Mouse (Mus musculus) heart, embryonic 16.5 days (tissue): ENCODE data around the gene Adamts10. TPM values are rescaled to one million over a fixed set of nuclear protein-coding genes. Genes with fewer than 3 reads are reported as not detected.

Experiments
- ATAC-seq: fragments of 200-750 bp; cut with Nextera tagmentation; replicated peaks from 2 replicates; pipeline ENCODE4 v1.8.0; 2017; ENCODE audit warnings: moderate number of reproducible peaks; ENCODE audit not compliant: insufficient read depth, low FRiP score; ENCODE audit errors: extremely low read depth
- H3K27ac ChIP-seq: fragments of 300-500 bp; sonication (generic); 2 replicates; pipeline ENCODE4 v1.5.1; 2014; ENCODE audit warnings: mild to moderate bottlenecking, low read length, control low read depth, moderate library complexity
- H3K27me3 ChIP-seq: fragments of 300-500 bp; sonication (generic); 2 replicates; pipeline ENCODE4 v1.6.1; 2014; ENCODE audit warnings: low read length, mixed read lengths; ENCODE audit not compliant: control insufficient read depth, insufficient read depth
- H3K36me3 ChIP-seq: fragments of 300-500 bp; sonication (generic); 2 replicates; pipeline ENCODE4 v1.6.1; 2014; ENCODE audit not compliant: control insufficient read depth, insufficient read depth
- H3K4me1 ChIP-seq: fragments of 300-500 bp; sonication (generic); 2 replicates; pipeline ENCODE4 v1.6.1; 2014; ENCODE audit warnings: low read length, mixed read lengths; ENCODE audit not compliant: control insufficient read depth, insufficient read depth
- H3K4me2 ChIP-seq: fragments of 300-500 bp; sonication (generic); 2 replicates; pipeline ENCODE4 v1.6.1; 2014; ENCODE audit warnings: low read depth, mild to moderate bottlenecking, control low read depth, low read length
- H3K4me3 ChIP-seq: fragments of 300-500 bp; sonication (generic); 2 replicates; pipeline ENCODE4 v1.5.1; 2014; ENCODE audit warnings: mild to moderate bottlenecking, control low read depth, low read length
- H3K9ac ChIP-seq: fragments of 300-500 bp; sonication (generic); 2 replicates; pipeline ENCODE4 v1.6.1; 2014; ENCODE audit warnings: low read length, control low read depth
- H3K9me3 ChIP-seq: fragments of 300-500 bp; sonication (generic); replicated peaks from 2 replicates; pipeline ENCODE4 v1.6.1; 2016; ENCODE audit warnings: low read length; ENCODE audit not compliant: control insufficient read depth
- WGBS: fragments of 180-500 bp; shearing (Covaris S2); extraction: QIAGEN DNeasy Blood & Tissue Kit; methylation state at CpG from one replicate; pipeline ENCODE4 v1.1.7; 2014; 5-methylcytosine and 5-hydroxymethylcytosine counted together
- polyA plus RNA-seq: library from polyadenylated mRNA; unstranded; fragments of >200 nt; fragmentation: Nextera tagmentation; extraction: Ambion mirVana; gene quantifications from 2 replicates; pipeline ENCODE4 v1.2.1, GENCODE M21; 2015

Adamts10 gene
- polyA plus RNA-seq, 1 experiment from 2014 or later, result 31.5 TPM

- no peaks in the 10 kb centered on the region for H3K9me3 ChIP-seq
- ATAC-seq, result no peak
- H3K36me3 ChIP-seq, result peaks cover 16% of the 10 kb centered on the region
- H3K9ac ChIP-seq, result no peak overlapping the region
- no peaks in the 10 kb centered on the region for H3K4me1 ChIP-seq
- no peak overlapping the region for H3K4me3 ChIP-seq
- H3K27ac ChIP-seq, result no peak overlapping the region
- H3K4me2 ChIP-seq, result no peak overlapping the region
- 89% methylated on average over 4 of the region's 4 CpGs for WGBS
- no peaks in the 10 kb centered on the region for H3K27me3 ChIP-seq
Observed at GRCm38 (mm10) chr17:33539878-33540277, 15.9 kb downstream of the Adamts10 start.

- Histone ChIP-seq H3K27me3 (no peaks in the 10 kb centered on the region), H3K4me1 (no peaks in the 10 kb centered on the region), H3K4me2 (no peak overlapping the region), H3K9ac (no peak overlapping the region), H3K27ac (no peak overlapping the region), H3K4me3 (no peak overlapping the region), H3K9me3 (no peaks in the 10 kb centered on the region), H3K36me3 (no peaks in the 10 kb centered on the region; the same call in 1 of the 2 replicates)
- 90% methylated on average over 6 of the region's 6 CpGs for WGBS
- no peak for ATAC-seq
Observed at GRCm38 (mm10) chr17:33549212-33549611, 25.2 kb downstream of the Adamts10 start.

- no peaks in the 10 kb centered on the region for H3K9me3 ChIP-seq
- H3K27me3 ChIP-seq, result no peaks in the 10 kb centered on the region
- no peak overlapping the region for H3K4me2 ChIP-seq
- no peak overlapping the region for H3K27ac ChIP-seq
- 71% methylated on average over 10 of the region's 10 CpGs for WGBS
- H3K9ac ChIP-seq, result no peak overlapping the region
- no peak overlapping the region for H3K4me3 ChIP-seq
- no peaks in the 10 kb centered on the region; the same call in 1 of the 2 replicates for H3K36me3 ChIP-seq
- no peaks in the 10 kb centered on the region for H3K4me1 ChIP-seq
- no peak for ATAC-seq
Observed at GRCm38 (mm10) chr17:33550388-33550787, 26.4 kb downstream of the Adamts10 start.

- Histone ChIP-seq H3K9ac (no peak overlapping the region), H3K4me2 (no peak overlapping the region), H3K4me3 (no peak overlapping the region), H3K4me1 (no peaks in the 10 kb centered on the region), H3K27ac (no peak overlapping the region), H3K36me3 (no peaks in the 10 kb centered on the region; the same call in 1 of the 2 replicates), H3K9me3 (no peaks in the 10 kb centered on the region), H3K27me3 (no peaks in the 10 kb centered on the region)
- WGBS, result 86% methylated on average over 4 of the region's 4 CpGs
- ATAC-seq, result no peak
Observed at GRCm38 (mm10) chr17:33552113-33552512, 28.1 kb downstream of the Adamts10 start.

DNA sequence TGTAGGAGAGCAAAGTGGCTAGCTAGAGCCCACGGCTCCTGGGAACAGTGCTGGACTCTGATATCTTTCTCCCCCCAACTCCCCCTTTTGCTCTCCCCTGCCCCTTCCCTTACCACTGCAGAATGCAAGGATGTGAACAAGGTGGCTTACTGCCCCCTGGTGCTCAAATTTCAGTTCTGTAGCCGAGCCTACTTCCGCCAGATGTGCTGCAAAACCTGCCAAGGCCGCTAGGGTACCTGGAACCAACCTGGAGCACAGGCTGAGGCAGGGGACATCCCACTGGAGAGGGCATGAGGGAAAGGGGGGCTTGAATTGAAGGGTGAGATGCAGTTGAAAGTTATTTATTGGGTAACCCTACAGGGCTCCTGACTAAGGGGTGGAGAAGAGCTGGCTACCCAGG lies 29.0 kb downstream of the Adamts10 start:
- no peak overlapping the region for H3K4me3 ChIP-seq
- no peaks in the 10 kb centered on the region; the same call in 1 of the 2 replicates for H3K36me3 ChIP-seq
- no peak overlapping the region for H3K27ac ChIP-seq
- no peak; the same call in 1 of the 2 replicates for ATAC-seq
- no peaks in the 10 kb centered on the region for H3K9me3 ChIP-seq
- no peak overlapping the region for H3K4me2 ChIP-seq
- 45% methylated on average over 4 of the region's 4 CpGs for WGBS
- no peak overlapping the region for H3K9ac ChIP-seq
- no peaks in the 10 kb centered on the region for H3K27me3 ChIP-seq
- no peaks in the 10 kb centered on the region for H3K4me1 ChIP-seq

GRCm38 (mm10) chr17:33554536-33554935 lies 30.5 kb downstream of the Adamts10 start:
- H3K4me2 ChIP-seq, result no peak overlapping the region
- H3K36me3 ChIP-seq, result no peaks in the 10 kb centered on the region
- H3K9me3 ChIP-seq, result no peaks in the 10 kb centered on the region
- H3K9ac ChIP-seq, result no peak overlapping the region
- no peak for ATAC-seq
- H3K4me1 ChIP-seq, result no peaks in the 10 kb centered on the region
- no peak overlapping the region for H3K27ac ChIP-seq
- H3K4me3 ChIP-seq, result no peak overlapping the region
- 88% methylated on average over 1 of the region's 1 CpGs for WGBS
- H3K27me3 ChIP-seq, result no peaks in the 10 kb centered on the region

GRCm38 (mm10) chr17:33555223-33555855 lies 31.3 kb downstream of the Adamts10 start, which contains the start of gene Myo1f:
Gene Myo1f (plus strand): TSS chr17:33555707.
- no peak within 1 kb of the TSS; the same call in 1 of the 2 replicates for H3K4me2 ChIP-seq
- WGBS, result 40% methylated on average over 6 of the region's 6 CpGs
- no peak for ATAC-seq

DNA sequence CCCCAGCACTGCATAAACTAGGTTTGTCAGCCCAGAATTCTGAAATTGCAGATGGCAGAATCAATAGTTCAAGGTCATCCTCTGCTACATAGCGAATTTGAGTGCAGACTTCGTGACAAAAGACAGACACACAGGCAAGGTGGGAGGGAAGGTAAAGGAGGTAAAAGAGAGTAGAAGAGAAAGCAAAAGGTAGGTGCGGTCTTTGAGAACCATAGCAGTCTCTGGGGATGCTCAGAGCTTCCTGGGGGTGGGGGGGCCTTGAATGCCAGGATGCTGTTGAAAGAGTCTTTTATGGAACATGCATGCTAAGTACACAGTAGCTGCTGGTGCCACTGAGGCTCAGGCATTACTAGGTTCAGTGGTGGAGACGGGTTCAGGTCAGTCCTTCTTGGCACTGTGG lies 33.9 kb downstream of the Adamts10 start:
- H3K4me2 ChIP-seq, result no peak overlapping the region
- no peaks in the 10 kb centered on the region for H3K9me3 ChIP-seq
- no peak overlapping the region for H3K27ac ChIP-seq
- H3K4me1 ChIP-seq, result no peaks in the 10 kb centered on the region
- no peak for ATAC-seq
- H3K4me3 ChIP-seq, result no peak overlapping the region
- WGBS, result 71% methylated on average over 4 of the region's 4 CpGs
- H3K9ac ChIP-seq, result no peak overlapping the region
- no peaks in the 10 kb centered on the region for H3K27me3 ChIP-seq
- no peaks in the 10 kb centered on the region for H3K36me3 ChIP-seq

More at GRCm38 (mm10) chr17:33555223-33555855, 31.3 kb downstream of the Adamts10 start, which contains the start of gene Myo1f:
- H3K9me3 ChIP-seq, result no peaks in the 10 kb centered on the region
- no peak within 1 kb of the TSS for H3K27ac ChIP-seq
- no peak within 1 kb of the TSS for H3K9ac ChIP-seq
- H3K4me1 ChIP-seq, result no peaks in the 10 kb centered on the region
- H3K36me3 ChIP-seq, result no peaks in the 10 kb centered on the region
- no peaks in the 10 kb centered on the region for H3K27me3 ChIP-seq
- no peak within 1 kb of the TSS for H3K4me3 ChIP-seq

GRCm38 (mm10) chr17:33563527-33564076 lies 39.6 kb downstream of the Adamts10 start:
- 58% methylated on average over 2 of the region's 2 CpGs for WGBS
- no peak overlapping the region for H3K4me3 ChIP-seq
- ATAC-seq, result no peak

More at GRCm38 (mm10) chr17:33563527-33564076, 39.6 kb downstream of the Adamts10 start:
- H3K9me3 ChIP-seq, result no peaks in the 10 kb centered on the region
- no peaks in the 10 kb centered on the region for H3K4me1 ChIP-seq
- no peak overlapping the region for H3K9ac ChIP-seq
- no peak overlapping the region for H3K4me2 ChIP-seq
- H3K27me3 ChIP-seq, result no peaks in the 10 kb centered on the region
- no peak overlapping the region for H3K27ac ChIP-seq
- no peaks in the 10 kb centered on the region for H3K36me3 ChIP-seq
